Mouse (Mus musculus) liver, adult 2 months (tissue): ENCODE data around the gene Birc3.

Experiments
- CTCF ChIP-seq: fragments of 200-500 bp; IDR thresholded peaks from 2 replicates; pipeline ENCODE4 v1.5.1; 2011; ENCODE audit warnings: low read depth, low read length, control low read depth
- POLR2A ChIP-seq: fragments of 200-500 bp; IDR thresholded peaks from 2 replicates; pipeline ENCODE4 v1.6.1; 2011; ENCODE audit warnings: low read length, control low read depth; ENCODE audit not compliant: insufficient read depth; ENCODE audit errors: extremely low read depth

- no peak for TF ChIP-seq CTCF
- no peak for TF ChIP-seq POLR2A
Observed at GRCm38 (mm10) chr9:7841221-7841620, 31.8 kb downstream of the Birc3 start.
